Mouse (Mus musculus) thymus, adult 2 months (tissue): ENCODE results near the gene Scaf11.

ENCODE experiments used
- CTCF ChIP-seq: fragments of 200-500 bp; IDR thresholded peaks from 2 replicates; pipeline ENCODE4 v1.5.1; 2012; ENCODE audit warnings: mild to moderate bottlenecking, control low read depth, low read length, moderate library complexity, borderline replicate concordance; ENCODE audit not compliant: control insufficient read depth, poor library complexity, insufficient read depth; ENCODE audit errors: extremely low read depth
- POLR2A ChIP-seq: fragments of 200-500 bp; IDR thresholded peaks from 2 replicates; pipeline ENCODE4 v1.6.1; 2012; ENCODE audit warnings: mild to moderate bottlenecking, low read length, control low read depth, moderate library complexity; ENCODE audit not compliant: control insufficient read depth, poor library complexity, insufficient read depth; ENCODE audit errors: extremely low read depth

GRCm38 (mm10) chr15:96408717-96409121, 51.9 kb downstream of the Scaf11 start:
- no peak for TF ChIP-seq POLR2A
- TF ChIP-seq CTCF = no peak
